In the genomic region with DNA sequence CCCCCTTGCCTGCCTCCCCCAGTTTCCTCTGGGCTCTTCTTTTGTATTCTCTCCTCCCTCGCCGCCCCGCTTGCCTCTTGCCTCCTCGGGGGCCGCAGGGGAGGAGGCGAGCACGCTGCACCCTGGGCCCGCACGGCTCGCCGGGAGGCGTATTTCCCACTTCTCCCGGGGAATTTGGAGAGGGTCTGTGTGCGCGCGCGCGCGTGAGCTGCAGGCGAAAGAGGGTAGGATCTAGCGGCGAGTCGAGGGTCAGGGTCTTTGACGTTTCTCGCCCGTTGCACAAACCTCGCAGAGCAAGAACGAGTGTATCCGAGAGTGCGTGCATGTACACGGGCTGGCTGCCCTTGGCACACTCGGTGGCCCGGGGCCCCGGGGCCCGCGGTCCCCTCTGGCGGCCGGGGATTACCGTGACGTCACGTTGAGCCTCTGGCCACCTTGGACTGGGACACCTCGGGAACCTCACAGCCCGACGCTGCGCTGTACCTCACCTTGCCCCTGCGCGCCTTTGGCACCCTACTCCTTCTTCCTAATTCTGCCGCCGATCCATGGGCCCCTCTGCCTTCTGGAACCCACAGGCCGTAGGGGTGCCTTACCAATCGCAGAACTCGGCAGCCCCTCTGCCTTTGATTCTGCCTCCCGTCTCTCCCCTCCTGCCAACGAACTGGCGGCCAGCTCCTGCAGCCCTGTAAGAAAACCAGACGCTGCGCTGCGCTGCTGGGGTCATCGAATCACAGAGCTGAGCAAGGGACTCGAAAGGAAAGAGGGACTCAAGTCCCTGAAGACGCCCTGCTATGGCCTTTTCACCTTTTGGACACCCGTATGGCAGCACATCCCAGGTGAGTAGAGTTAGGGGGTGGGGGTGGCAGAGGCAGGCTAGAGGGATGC, we compare ENCODE assay signal across 9 mouse cellular contexts. TPM values are rescaled to one million over a fixed set of nuclear protein-coding genes. Genes with fewer than 3 reads are reported as not detected.
DNase-seq lines count a peak whose midpoint lies in the region; ATAC-seq lines count a peak whose summit lies in the region.
"Had no signal": no experiment of that assay in that cellular context is flagged by ENCODE, and none has a peak within 500 bp of the region (broad histone marks: within the 10 kb centered on the region; RNA-seq: fewer than 3 reads in every experiment).

A gene (plus strand): TSS at position 45 of the 885 bp plus-strand sequence.

- no peak for DNase-seq in heart, postnatal 36 days
- peak; percentile 54 for DNase-seq in embryo, embryonic 10.5 days (ENCODE audit: low spot score)
- DNase-seq in hindbrain, embryonic 11.5 days (ENCODE audit: low spot score) = peak; percentile 65
- DNase-seq in right cerebral cortex, postnatal 14 days = no peak
- DNase-seq in urinary bladder, postnatal 10 days (ENCODE audit: low spot score) = no peak

- under 1% methylated on average over 58 of the region's 62 CpGs for WGBS in heart, embryonic 12.5 days
- under 1% methylated on average over 60 of the region's 62 CpGs for WGBS in hindbrain, embryonic 11.5 days
- under 1% methylated on average over 59 of the region's 62 CpGs for WGBS in midbrain, embryonic 15.5 days

- peak within 1 kb of the TSS; percentile 66 for H3K9ac ChIP-seq in heart, embryonic 12.5 days
- H3K9ac ChIP-seq in hindbrain, embryonic 11.5 days (ENCODE audit: low read depth, low read length) = peak within 1 kb of the TSS; percentile 52; the same call in 1 of the 2 replicates
- H3K9ac ChIP-seq in midbrain, embryonic 15.5 days = peak within 1 kb of the TSS; percentile 36

- peaks cover 93% of the 10 kb centered on the region for H3K27me3 ChIP-seq in heart, embryonic 12.5 days (replicated peaks)
- peaks cover 47% of the 10 kb centered on the region for H3K27me3 ChIP-seq in hindbrain, embryonic 11.5 days (ENCODE audit: control insufficient read depth, insufficient read depth, low read length)
- peaks cover 66% of the 10 kb centered on the region for H3K27me3 ChIP-seq in midbrain, embryonic 15.5 days (replicated peaks)
- H3K27me3 ChIP-seq: CH12.LX had no signal

- H3K4me2 ChIP-seq in heart, embryonic 12.5 days = peak within 1 kb of the TSS; percentile 91
- peak within 1 kb of the TSS; percentile 99 for H3K4me2 ChIP-seq in hindbrain, embryonic 11.5 days (replicated peaks; ENCODE audit: low read depth, low read length)
- peak within 1 kb of the TSS; percentile 91 for H3K4me2 ChIP-seq in midbrain, embryonic 15.5 days

- H3K4me1 ChIP-seq in heart, embryonic 12.5 days (replicated peaks) = peaks cover 29% of the 10 kb centered on the region
- no peaks in the 10 kb centered on the region for H3K4me1 ChIP-seq in hindbrain, embryonic 11.5 days (replicated peaks; ENCODE audit: control insufficient read depth, insufficient read depth, low read length)
- H3K4me1 ChIP-seq in midbrain, embryonic 15.5 days = peaks cover 42% of the 10 kb centered on the region

- H3K9me3 ChIP-seq in heart, embryonic 12.5 days (replicated peaks) = no peaks in the 10 kb centered on the region
- H3K9me3 ChIP-seq in hindbrain, embryonic 11.5 days (ENCODE audit: control insufficient read depth, low read length) = no peaks in the 10 kb centered on the region
- H3K9me3 ChIP-seq in midbrain, embryonic 15.5 days = no peaks in the 10 kb centered on the region

- peak within 1 kb of the TSS; percentile 55 for H3K4me3 ChIP-seq in heart, embryonic 12.5 days
- H3K4me3 ChIP-seq in hindbrain, embryonic 11.5 days (ENCODE audit: low read depth, low read length) = peak within 1 kb of the TSS; percentile 46
- H3K4me3 ChIP-seq in midbrain, embryonic 15.5 days = peak within 1 kb of the TSS; percentile 45

- intact Hi-C loops in heart, postnatal 36 days (cut with DNase I) = no loop called here

- ATAC-seq in heart, embryonic 12.5 days (ENCODE audit: insufficient number of reproducible peaks, low FRiP score) = peak; percentile 20; the same call in 1 of the 2 replicates
- ATAC-seq in hindbrain, embryonic 11.5 days (ENCODE audit: low FRiP score) = peak; percentile 36; the same call in 1 of the 2 replicates
- peak; percentile 43 for ATAC-seq in midbrain, embryonic 15.5 days (replicated peaks)
- ATAC-seq in erythroid progenitor cell, adult 5-6 weeks (replicated peaks; ENCODE audit: low FRiP score, poor library complexity, severe bottlenecking) = no peak

- no peaks in the 10 kb centered on the region for H3K36me3 ChIP-seq in heart, embryonic 12.5 days
- no peaks in the 10 kb centered on the region for H3K36me3 ChIP-seq in hindbrain, embryonic 11.5 days (ENCODE audit: control insufficient read depth, insufficient read depth, low read length)
- H3K36me3 ChIP-seq in midbrain, embryonic 15.5 days (replicated peaks) = no peaks in the 10 kb centered on the region

- peak within 1 kb of the TSS; percentile 5; the same call in 1 of the 2 replicates for H3K27ac ChIP-seq in heart, embryonic 12.5 days (ENCODE audit: poor library complexity, severe bottlenecking)
- H3K27ac ChIP-seq in hindbrain, embryonic 11.5 days (ENCODE audit: low read depth, low read length) = no peak within 1 kb of the TSS
- H3K27ac ChIP-seq in midbrain, embryonic 15.5 days = peak within 1 kb of the TSS; percentile 18; the same call in 1 of the 2 replicates

RNA-seq across cellular contexts. Expression of the gene that starts here (rescaled TPM):
- 3.1 and 3.8 TPM in 2 replicates for polyA plus RNA-seq in heart, embryonic 12.5 days (2016; fragmentation: Nextera tagmentation; extraction: Ambion mirVana)
- total RNA-seq in heart, postnatal 36 days (2021) = not detected
- 0.69 and 0.71 TPM in 2 replicates for polyA plus RNA-seq in hindbrain, embryonic 11.5 days (2014; fragmentation: Nextera tagmentation; extraction: Ambion mirVana)
- polyA plus RNA-seq in midbrain, embryonic 15.5 days (2015; fragmentation: Nextera tagmentation; extraction: Ambion mirVana) = 5.6 and 6.9 TPM in 2 replicates
- total RNA-seq in erythroid progenitor cell, adult 5-6 weeks (2015; ENCODE audit: low replicate concordance) = not detected in 2 replicates
- total RNA-seq in erythroid progenitor cell, adult 5-6 weeks (2017; ENCODE audit: low replicate concordance) = not detected in 2 replicates
- total RNA-seq: CH12.LX had no signal

Comparison
In these comparisons a context has a peak if more than half of its experiments do, and no peak if none do; other contexts are left out.
1. Peak in DNase-seq, ATAC-seq, H3K4me3 ChIP-seq, H3K9ac ChIP-seq and H3K4me2 ChIP-seq in hindbrain, embryonic 11.5 days; RNA of the gene not detected or under 1 TPM.